Mouse (Mus musculus): ENCODE measurements around the gene Rph3a. TPM values are rescaled to one million over a fixed set of nuclear protein-coding genes. Genes with fewer than 3 reads are reported as not detected.

The Rph3a gene
- total RNA-seq, 1 experiment from 2014 or later, result not detected

Other genes starting within 250 kb of the Rph3a start
- gene Oas3, start 232.4 kb downstream of the Rph3a start, total RNA-seq (2017), result 1.9 and 4.8 TPM in 2 replicates
- gene Oas1e, start 214.6 kb downstream of the Rph3a start, total RNA-seq (2017), result not detected in 2 replicates
- 0.78 and 3.1 TPM in 2 replicates for gene Oas1c, start 197.6 kb downstream of the Rph3a start, total RNA-seq (2017)
- not detected in 2 replicates for gene Oas1f, start 162.7 kb downstream of the Rph3a start, total RNA-seq (2017)
- not detected in 2 replicates for gene Oas1h, start 148.7 kb downstream of the Rph3a start, total RNA-seq (2017)
- gene Oas1g, start 122.5 kb downstream of the Rph3a start, total RNA-seq (2017), result 1.1 and 3.4 TPM in 2 replicates
- gene Oas1a, start 102.6 kb downstream of the Rph3a start, total RNA-seq (2017), result 15.4 and 20.1 TPM in 2 replicates
- not detected in 2 replicates for gene Oas1d, start 95.6 kb downstream of the Rph3a start, total RNA-seq (2017)
- gene Ptpn11, start 181.3 kb upstream of the Rph3a start, total RNA-seq (2017), result 60.0 and 60.4 TPM in 2 replicates
- gene Rpl6, start 194.4 kb upstream of the Rph3a start, total RNA-seq (2017), result 1,473 and 1,687 TPM in 2 replicates
- gene Hectd4, start 210.1 kb upstream of the Rph3a start, total RNA-seq (2017), result 19.1 and 20.1 TPM in 2 replicates